12 mouse cellular contexts compared by ENCODE assay signal in the genomic region with DNA sequence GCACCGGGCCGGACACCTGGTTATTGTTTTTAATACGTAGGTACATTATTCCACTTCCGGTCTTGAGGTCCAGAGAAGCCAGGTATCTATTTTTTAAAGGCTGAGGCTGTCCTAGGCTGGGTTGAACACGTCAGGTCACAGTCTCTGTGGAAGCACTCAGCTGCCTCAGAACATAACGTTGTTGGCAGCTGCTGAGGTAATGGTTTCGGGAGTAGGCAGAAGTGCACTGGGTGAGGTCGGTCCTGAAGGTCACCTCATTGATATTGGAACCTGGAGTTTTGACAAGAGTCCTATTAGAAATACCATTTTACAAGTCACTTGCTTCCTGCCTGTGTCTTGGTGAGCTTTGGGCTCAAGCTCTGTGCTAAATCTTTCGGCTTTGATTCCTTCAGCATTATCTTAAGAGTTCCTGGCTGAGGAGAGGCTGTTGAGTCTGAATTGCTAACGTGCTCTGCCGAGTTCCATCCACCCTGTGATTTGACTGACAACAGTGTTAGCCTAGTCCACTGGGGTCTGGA. TPM values are rescaled to one million over a fixed set of nuclear protein-coding genes. Genes with fewer than 3 reads are reported as not detected.
DNase-seq lines count a peak whose midpoint lies in the region; ATAC-seq and TF ChIP-seq lines count a peak whose summit lies in the region.
"Had no signal": no experiment of that assay in that cellular context is flagged by ENCODE, and none has a peak within 500 bp of the region (broad histone marks: within the 10 kb centered on the region; RNA-seq: fewer than 3 reads in every experiment).

No protein-coding gene starts in this region.

- peak overlapping the region; percentile 28; the same call in 1 of the 2 replicates for H3K27ac ChIP-seq in kidney, adult 2 months (ENCODE audit: insufficient read depth, low read depth, low read length)
- no peak overlapping the region for H3K27ac ChIP-seq in kidney, embryonic 15.5 days
- H3K27ac ChIP-seq in brown adipose tissue, adult 24 weeks (replicated peaks; ENCODE audit: low read depth, low read length): peak overlapping the region; percentile 85
- H3K27ac ChIP-seq in heart, embryonic 16.5 days (ENCODE audit: low read length): peak overlapping the region; percentile 56
- no peak overlapping the region for H3K27ac ChIP-seq in forebrain, embryonic 13.5 days
- H3K27ac ChIP-seq in midbrain, embryonic 16.5 days (ENCODE audit: low read length): no peak overlapping the region
- H3K27ac ChIP-seq: forebrain, embryonic 12.5 days; hindbrain, embryonic 10.5 days; limb, embryonic 10.5 days had no signal

- no peaks in the 10 kb centered on the region for H3K36me3 ChIP-seq in kidney, adult 2 months (ENCODE audit: control insufficient read depth, insufficient read depth, low read length)
- H3K36me3 ChIP-seq in kidney, embryonic 15.5 days: no peaks in the 10 kb centered on the region
- H3K36me3 ChIP-seq in heart, embryonic 16.5 days (ENCODE audit: control insufficient read depth, insufficient read depth): no peaks in the 10 kb centered on the region
- no peaks in the 10 kb centered on the region for H3K36me3 ChIP-seq in forebrain, embryonic 13.5 days (ENCODE audit: poor library complexity, severe bottlenecking)
- no peaks in the 10 kb centered on the region for H3K36me3 ChIP-seq in midbrain, embryonic 16.5 days (ENCODE audit: control insufficient read depth, insufficient read depth, low read length)
- H3K36me3 ChIP-seq: forebrain, embryonic 12.5 days; hindbrain, embryonic 10.5 days; limb, embryonic 10.5 days had no signal

- ATAC-seq in kidney, embryonic 15.5 days (replicated peaks; ENCODE audit: low FRiP score): no peak
- peak; percentile 76 for ATAC-seq in heart, embryonic 16.5 days (replicated peaks; ENCODE audit: extremely low read depth, insufficient read depth, low FRiP score)
- no peak for ATAC-seq in forebrain, embryonic 13.5 days
- ATAC-seq in midbrain, embryonic 16.5 days: no peak

- H3K9me3 ChIP-seq in kidney, embryonic 15.5 days (replicated peaks): no peaks in the 10 kb centered on the region
- H3K9me3 ChIP-seq in heart, embryonic 16.5 days (replicated peaks; ENCODE audit: control insufficient read depth, low read length): no peaks in the 10 kb centered on the region
- no peaks in the 10 kb centered on the region for H3K9me3 ChIP-seq in forebrain, embryonic 13.5 days (replicated peaks)
- no peaks in the 10 kb centered on the region for H3K9me3 ChIP-seq in midbrain, embryonic 16.5 days (replicated peaks; ENCODE audit: control insufficient read depth, low read length, poor library complexity, severe bottlenecking)
- H3K9me3 ChIP-seq: forebrain, embryonic 12.5 days; G1E; hindbrain, embryonic 10.5 days; limb, embryonic 10.5 days had no signal

- no peak for TF ChIP-seq POLR2A in kidney, adult 2 months (IDR thresholded peaks at IDR 0.05; ENCODE audit: low read depth, low read length)

- no peak overlapping the region for H3K9ac ChIP-seq in kidney, embryonic 15.5 days
- no peak overlapping the region; the same call in 1 of the 2 replicates for H3K9ac ChIP-seq in heart, embryonic 16.5 days (ENCODE audit: low read length)
- H3K9ac ChIP-seq in forebrain, embryonic 13.5 days: no peak overlapping the region
- no peak overlapping the region for H3K9ac ChIP-seq in midbrain, embryonic 16.5 days (ENCODE audit: low read depth, low read length)
- H3K9ac ChIP-seq: forebrain, embryonic 12.5 days had no signal

- TF ChIP-seq CTCF in kidney, adult 2 months (conservative IDR thresholded peaks at IDR 0.05; ENCODE audit: insufficient read depth, insufficient read length, low read depth, low read length): no peak

- peaks cover 26% of the 10 kb centered on the region; the same call in 1 of the 2 replicates for H3K4me1 ChIP-seq in kidney, adult 2 months (ENCODE audit: control insufficient read depth, insufficient read depth, low read length)
- 0 out of 2 replicates have a peak, but pooled peaks cover 4% of the 10 kb centered on the region for H3K4me1 ChIP-seq in kidney, embryonic 15.5 days
- H3K4me1 ChIP-seq in brown adipose tissue, adult 24 weeks (ENCODE audit: control insufficient read depth, insufficient read depth, insufficient read length, low read length): peaks cover 25% of the 10 kb centered on the region
- peaks cover 20% of the 10 kb centered on the region for H3K4me1 ChIP-seq in heart, embryonic 16.5 days (ENCODE audit: control insufficient read depth, insufficient read depth, low read length)
- peaks cover 6% of the 10 kb centered on the region for H3K4me1 ChIP-seq in forebrain, embryonic 13.5 days
- peaks cover 6% of the 10 kb centered on the region; the same call in 1 of the 2 replicates for H3K4me1 ChIP-seq in midbrain, embryonic 16.5 days (ENCODE audit: control insufficient read depth, insufficient read depth, low read length)

- 70% methylated on average over 11 of the region's 11 CpGs for WGBS in kidney, adult 2 months
- WGBS in kidney, embryonic 15.5 days: 74% methylated on average over 11 of the region's 11 CpGs
- WGBS in heart, embryonic 16.5 days: 49% methylated on average over 11 of the region's 11 CpGs
- WGBS in forebrain, embryonic 13.5 days: 69% methylated on average over 11 of the region's 11 CpGs
- WGBS in midbrain, embryonic 16.5 days: 69% methylated on average over 11 of the region's 11 CpGs

- H3K4me3 ChIP-seq in kidney, adult 2 months (ENCODE audit: insufficient read depth, low read depth, low read length): no peak overlapping the region
- no peak overlapping the region for H3K4me3 ChIP-seq in kidney, embryonic 15.5 days (replicated peaks)
- no peak overlapping the region for H3K4me3 ChIP-seq in brown adipose tissue, adult 24 weeks (ENCODE audit: insufficient read depth, low read depth, low read length)
- H3K4me3 ChIP-seq in heart, embryonic 16.5 days (ENCODE audit: low read length): no peak overlapping the region
- no peak overlapping the region for H3K4me3 ChIP-seq in forebrain, embryonic 13.5 days
- H3K4me3 ChIP-seq in midbrain, embryonic 16.5 days (ENCODE audit: low read depth, low read length): no peak overlapping the region
- H3K4me3 ChIP-seq: forebrain, embryonic 12.5 days; hindbrain, embryonic 10.5 days; limb, embryonic 10.5 days had no signal

- no peaks in the 10 kb centered on the region for H3K27me3 ChIP-seq in kidney, adult 2 months (replicated peaks; ENCODE audit: control insufficient read depth, insufficient read depth, low read length)
- H3K27me3 ChIP-seq in kidney, embryonic 15.5 days: no peaks in the 10 kb centered on the region
- H3K27me3 ChIP-seq in heart, embryonic 16.5 days (ENCODE audit: control insufficient read depth, insufficient read depth, low read length): no peaks in the 10 kb centered on the region
- no peaks in the 10 kb centered on the region for H3K27me3 ChIP-seq in forebrain, embryonic 13.5 days
- H3K27me3 ChIP-seq in midbrain, embryonic 16.5 days (ENCODE audit: control insufficient read depth, insufficient read depth, low read depth, low read length): no peaks in the 10 kb centered on the region
- H3K27me3 ChIP-seq: forebrain, embryonic 12.5 days had no signal

- DNase-seq in adrenal gland, postnatal 14 days: peak; percentile 45
- no peak for DNase-seq in adrenal gland, postnatal 36 days
- DNase-seq in kidney, adult 2 months: peak; percentile 37

- no peak overlapping the region for H3K4me2 ChIP-seq in kidney, embryonic 15.5 days
- H3K4me2 ChIP-seq in heart, embryonic 16.5 days (ENCODE audit: low read depth, low read length): peak overlapping the region; percentile 29
- no peak overlapping the region for H3K4me2 ChIP-seq in forebrain, embryonic 13.5 days
- H3K4me2 ChIP-seq in midbrain, embryonic 16.5 days (ENCODE audit: low read length): no peak overlapping the region
- H3K4me2 ChIP-seq: forebrain, embryonic 12.5 days had no signal

RNA-seq across cellular contexts. Expression of a gene that starts 17.8 kb away (rescaled TPM):
- total RNA-seq in adrenal gland, postnatal 14 days (2021): 220 and 223 TPM in 2 replicates
- 100 to 1,000 TPM; 113 to 116 TPM for total RNA-seq in adrenal gland, postnatal 36 days (2021)
- 12.5 and 17.2 TPM in 2 replicates for polyA plus RNA-seq in kidney, adult 2 months (2012; rRNA removed)
- 16.1 and 19.3 TPM in 2 replicates for polyA plus RNA-seq in kidney, embryonic 15.5 days (2015; fragmentation: Nextera tagmentation; extraction: Ambion mirVana)
- polyA plus RNA-seq in brown adipose tissue, adult 24 weeks (2012; ENCODE audit: insufficient read depth, insufficient read length, missing spikeins): 590 and 641 TPM in 2 replicates
- 13.4 and 13.7 TPM in 2 replicates for polyA plus RNA-seq in heart, embryonic 16.5 days (2015; fragmentation: Nextera tagmentation; extraction: Ambion mirVana)
- polyA plus RNA-seq in forebrain, embryonic 13.5 days (2015; fragmentation: Nextera tagmentation; extraction: Ambion mirVana): 20.3 and 22.1 TPM in 2 replicates
- 26.2 and 27.7 TPM in 2 replicates for polyA plus RNA-seq in midbrain, embryonic 16.5 days (2015; fragmentation: Nextera tagmentation; extraction: Ambion mirVana)

Comparison
In these comparisons a context has a peak if more than half of its experiments do, and no peak if none do; other contexts are left out.
1. DNase-seq: peak in adrenal gland, postnatal 14 days (single experiment) and kidney, adult 2 months (single experiment); none in adrenal gland, postnatal 36 days (0 of 2).
2. H3K27ac ChIP-seq: peak in kidney, adult 2 months (single experiment), brown adipose tissue, adult 24 weeks (single experiment) and heart, embryonic 16.5 days (single experiment); none in kidney, embryonic 15.5 days (single experiment), forebrain, embryonic 13.5 days (single experiment) and midbrain, embryonic 16.5 days (single experiment).
3. RNA of a gene that starts 17.8 kb away (polyA plus RNA-seq): 590 to 641 TPM in brown adipose tissue, adult 24 weeks; 26.2 to 27.7 TPM in midbrain, embryonic 16.5 days, 20.3 to 22.1 TPM in forebrain, embryonic 13.5 days, 12.5 to 17.2 TPM in kidney, adult 2 months, 16.1 to 19.3 TPM in kidney, embryonic 15.5 days and 13.4 to 13.7 TPM in heart, embryonic 16.5 days; every median in the first group is over 10 times any median in the second.